Mouse (Mus musculus): ENCODE data around the gene Rbm26. TPM values are rescaled to one million over a fixed set of nuclear protein-coding genes. Genes with fewer than 3 reads are reported as not detected.

The Rbm26 gene
- polyA plus RNA-seq, 1 experiment from 2014 or later, result 18.5 TPM

GRCm38 (mm10) chr14:105071010-105071509, 106.1 kb downstream of the Rbm26 start:
- no peak overlapping the region for H3K9ac ChIP-seq (ENCODE audit: low read depth, low read length)
- no peak overlapping the region for H3K4me3 ChIP-seq (ENCODE audit: low read length)
- no peaks in the 10 kb centered on the region for H3K9me3 ChIP-seq (ENCODE audit: control insufficient read depth, low read length)
- H3K4me2 ChIP-seq (ENCODE audit: low read depth, low read length), result no peak overlapping the region
- H3K27me3 ChIP-seq (replicated peaks; ENCODE audit: control insufficient read depth, insufficient read depth, low read length), result no peaks in the 10 kb centered on the region
- no peaks in the 10 kb centered on the region for H3K4me1 ChIP-seq (ENCODE audit: control insufficient read depth, insufficient read depth, low read length)
- no peaks in the 10 kb centered on the region for H3K36me3 ChIP-seq (ENCODE audit: control insufficient read depth, insufficient read depth, low read length)
- ATAC-seq, result no peak
- H3K27ac ChIP-seq (ENCODE audit: low read length), result no peak overlapping the region
- WGBS, result 38% methylated on average over 14 of the region's 14 CpGs

DNA sequence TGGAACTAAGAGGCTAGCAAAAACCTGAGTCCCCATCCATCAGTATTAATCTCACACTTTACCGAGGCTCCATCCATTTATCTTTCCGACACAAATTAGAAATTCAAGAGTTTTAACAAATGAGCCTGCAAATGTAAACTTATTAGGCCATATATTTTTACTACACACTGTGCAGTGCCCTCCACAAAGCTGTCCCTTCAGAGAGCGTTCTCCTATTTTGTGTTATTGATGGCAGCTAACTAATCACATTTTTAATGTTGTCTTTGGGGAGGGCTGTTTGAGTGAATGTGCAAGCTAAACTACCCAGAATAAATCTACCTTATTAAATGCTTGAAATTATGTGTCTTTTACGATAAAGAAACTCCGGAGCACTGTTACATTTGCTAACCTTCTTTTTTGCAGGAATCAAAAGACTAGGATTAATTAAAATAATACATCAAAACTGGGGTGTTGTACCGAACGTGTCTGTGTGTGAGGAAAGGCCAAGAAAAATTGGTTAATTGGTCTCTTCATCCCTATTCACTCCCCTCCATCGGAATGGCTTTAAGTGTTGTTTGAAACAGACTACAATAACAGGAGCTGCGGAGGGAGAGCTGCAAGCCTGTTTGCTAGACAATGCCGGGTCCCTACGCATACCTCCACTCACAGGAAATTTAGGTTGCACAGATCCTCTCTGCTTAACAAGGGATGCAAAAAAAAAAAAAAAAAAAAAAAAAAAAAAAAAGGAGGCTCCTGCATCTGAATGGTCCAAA, 106.7 kb downstream of the Rbm26 start:
- Histone ChIP-seq H3K27me3 (replicated peaks; ENCODE audit: control insufficient read depth, insufficient read depth, low read length) (no peaks in the 10 kb centered on the region), H3K36me3 (ENCODE audit: control insufficient read depth, insufficient read depth, low read length) (no peaks in the 10 kb centered on the region), H3K4me3 (ENCODE audit: low read length) (no peak overlapping the region), H3K9ac (ENCODE audit: low read depth, low read length) (no peak overlapping the region), H3K9me3 (ENCODE audit: control insufficient read depth, low read length) (no peaks in the 10 kb centered on the region), H3K4me1 (ENCODE audit: control insufficient read depth, insufficient read depth, low read length) (no peaks in the 10 kb centered on the region), H3K4me2 (ENCODE audit: low read depth, low read length) (no peak overlapping the region), H3K27ac (ENCODE audit: low read length) (no peak overlapping the region)
- 56% methylated on average over 11 of the region's 11 CpGs for WGBS
- ATAC-seq, result no peak

GRCm38 (mm10) chr14:105068060-105068459, 109.1 kb downstream of the Rbm26 start:
- Histone ChIP-seq H3K4me1 (ENCODE audit: control insufficient read depth, insufficient read depth, low read length) (no peaks in the 10 kb centered on the region), H3K27me3 (replicated peaks; ENCODE audit: control insufficient read depth, insufficient read depth, low read length) (no peaks in the 10 kb centered on the region), H3K9ac (ENCODE audit: low read depth, low read length) (no peak overlapping the region), H3K9me3 (ENCODE audit: control insufficient read depth, low read length) (no peaks in the 10 kb centered on the region), H3K36me3 (ENCODE audit: control insufficient read depth, insufficient read depth, low read length) (no peaks in the 10 kb centered on the region), H3K4me3 (ENCODE audit: low read length) (no peak overlapping the region), H3K4me2 (ENCODE audit: low read depth, low read length) (no peak overlapping the region), H3K27ac (ENCODE audit: low read length) (no peak overlapping the region)
- no peak for ATAC-seq
- WGBS, result 76% methylated on average over 5 of the region's 5 CpGs

DNA sequence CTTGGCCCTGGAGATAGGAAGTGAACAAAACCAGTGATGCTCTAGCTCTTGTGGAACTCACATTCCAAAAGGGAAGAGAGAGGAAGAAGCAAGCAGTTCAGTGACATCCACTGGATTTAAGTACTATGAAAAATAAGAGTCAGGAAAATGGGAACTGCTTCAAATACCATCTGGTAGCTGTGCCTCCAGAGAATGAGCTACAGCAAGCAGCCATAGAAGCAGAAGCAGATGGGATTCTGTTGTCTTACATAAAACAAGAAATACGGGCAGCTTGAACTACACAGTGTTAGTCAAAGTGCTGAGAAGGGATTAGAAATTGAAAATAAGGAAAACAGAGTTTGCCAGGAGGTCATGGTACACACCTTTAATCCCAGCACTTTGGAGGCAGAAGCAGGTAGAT, 112.9 kb downstream of the Rbm26 start:
- H3K36me3 ChIP-seq (ENCODE audit: control insufficient read depth, insufficient read depth, low read length), result no peaks in the 10 kb centered on the region
- H3K4me2 ChIP-seq (ENCODE audit: low read depth, low read length), result no peak overlapping the region
- no peaks in the 10 kb centered on the region for H3K9me3 ChIP-seq (ENCODE audit: control insufficient read depth, low read length)
- no peak overlapping the region for H3K9ac ChIP-seq (ENCODE audit: low read depth, low read length)
- H3K4me1 ChIP-seq (ENCODE audit: control insufficient read depth, insufficient read depth, low read length), result no peaks in the 10 kb centered on the region
- H3K4me3 ChIP-seq (ENCODE audit: low read length), result no peak overlapping the region
- H3K27ac ChIP-seq (ENCODE audit: low read length), result no peak overlapping the region
- WGBS, result 82% methylated on average over 1 of the region's 1 CpGs
- ATAC-seq, result no peak
- H3K27me3 ChIP-seq (replicated peaks; ENCODE audit: control insufficient read depth, insufficient read depth, low read length), result no peaks in the 10 kb centered on the region

DNA sequence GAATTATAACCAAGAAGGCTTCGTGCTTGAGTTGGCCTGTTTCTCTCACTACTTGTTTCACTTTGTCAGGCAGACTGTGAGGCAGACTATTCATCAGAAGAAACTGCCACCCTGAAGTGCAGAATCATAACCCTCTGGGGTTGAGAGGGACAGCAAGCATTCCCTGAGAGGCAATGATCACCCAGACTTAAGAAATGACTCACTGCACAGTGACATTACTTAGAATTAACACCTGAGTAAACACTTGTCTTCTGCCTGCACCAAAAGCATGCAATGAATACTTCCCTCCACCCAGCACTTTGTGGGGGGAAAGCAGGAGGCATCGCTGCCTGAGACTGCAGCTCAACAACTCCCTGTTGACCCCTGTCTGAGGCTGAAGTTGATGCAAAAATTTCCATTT, 115.9 kb downstream of the Rbm26 start:
- no peak for ATAC-seq
- H3K9ac ChIP-seq (ENCODE audit: low read depth, low read length), result no peak overlapping the region
- no peaks in the 10 kb centered on the region for H3K4me1 ChIP-seq (ENCODE audit: control insufficient read depth, insufficient read depth, low read length)
- H3K27ac ChIP-seq (ENCODE audit: low read length), result no peak overlapping the region
- no peaks in the 10 kb centered on the region for H3K27me3 ChIP-seq (replicated peaks; ENCODE audit: control insufficient read depth, insufficient read depth, low read length)
- WGBS, result 76% methylated on average over 2 of the region's 2 CpGs
- no peak overlapping the region for H3K4me3 ChIP-seq (ENCODE audit: low read length)
- no peaks in the 10 kb centered on the region for H3K36me3 ChIP-seq (ENCODE audit: control insufficient read depth, insufficient read depth, low read length)
- no peaks in the 10 kb centered on the region for H3K9me3 ChIP-seq (ENCODE audit: control insufficient read depth, low read length)
- H3K4me2 ChIP-seq (ENCODE audit: low read depth, low read length), result no peak overlapping the region

- ATAC-seq, result no peak
- Histone ChIP-seq H3K4me1 (ENCODE audit: control insufficient read depth, insufficient read depth, low read length) (no peaks in the 10 kb centered on the region), H3K4me3 (ENCODE audit: low read length) (no peak overlapping the region), H3K27me3 (replicated peaks; ENCODE audit: control insufficient read depth, insufficient read depth, low read length) (no peaks in the 10 kb centered on the region), H3K9me3 (ENCODE audit: control insufficient read depth, low read length) (no peaks in the 10 kb centered on the region), H3K36me3 (ENCODE audit: control insufficient read depth, insufficient read depth, low read length) (no peaks in the 10 kb centered on the region), H3K9ac (ENCODE audit: low read depth, low read length) (no peak overlapping the region), H3K27ac (ENCODE audit: low read length) (no peak overlapping the region), H3K4me2 (ENCODE audit: low read depth, low read length) (no peak overlapping the region)
Observed at GRCm38 (mm10) chr14:105057934-105058333, 119.2 kb downstream of the Rbm26 start.

Other genes with a start within 250 kb of the Rbm26 start
- 97.9 and 110 TPM in 2 replicates for gene Ndfip2, start 81.2 kb upstream of the Rbm26 start, polyA plus RNA-seq (2015; fragmentation: Nextera tagmentation; extraction: Ambion mirVana)